Mouse (Mus musculus): ENCODE measurements around the gene Tal1. TPM values are rescaled to one million over a fixed set of nuclear protein-coding genes. Genes with fewer than 3 reads are reported as not detected.
A peak's percentile ranks its signal among the peaks of the same experiment; 100 is the strongest.

Tal1 gene
- polyA plus RNA-seq, 1 experiment from 2014 or later = 0.25 TPM

- Histone ChIP-seq H3K9ac (replicated peaks; ENCODE audit: low read depth, low read length) (no peak overlapping the region), H3K27ac (ENCODE audit: low read length) (no peak overlapping the region), H3K9me3 (ENCODE audit: control insufficient read depth, low read length) (no peaks in the 10 kb centered on the region), H3K4me1 (replicated peaks; ENCODE audit: control insufficient read depth, insufficient read depth, low read length) (peaks cover 13% of the 10 kb centered on the region), H3K27me3 (replicated peaks; ENCODE audit: control insufficient read depth, insufficient read depth, low read length) (peaks cover 55% of the 10 kb centered on the region), H3K4me2 (ENCODE audit: low read length) (0 out of 2 replicates have a peak overlapping the region, but pooled peaks have one; percentile 9), H3K4me3 (replicated peaks; ENCODE audit: low read length) (no peak overlapping the region), H3K36me3 (ENCODE audit: control insufficient read depth, insufficient read depth) (no peaks in the 10 kb centered on the region)
- WGBS = 1% methylated on average over 33 of the region's 36 CpGs
- no peak for ATAC-seq
These were observed 3.8 kb upstream of the Tal1 start for GRCm38 (mm10) chr4:115052343-115053005.

GRCm38 (mm10) chr4:115055044-115055443 is 1.2 kb upstream of the Tal1 start:
- H3K4me2 ChIP-seq (ENCODE audit: low read length) = no peak overlapping the region
- no peak overlapping the region for H3K4me3 ChIP-seq (replicated peaks; ENCODE audit: low read length)
- no peaks in the 10 kb centered on the region for H3K9me3 ChIP-seq (ENCODE audit: control insufficient read depth, low read length)
- no peak for ATAC-seq
- no peaks in the 10 kb centered on the region for H3K36me3 ChIP-seq (ENCODE audit: control insufficient read depth, insufficient read depth)
- H3K27ac ChIP-seq (ENCODE audit: low read length) = no peak overlapping the region
- H3K4me1 ChIP-seq (replicated peaks; ENCODE audit: control insufficient read depth, insufficient read depth, low read length) = peaks cover 15% of the 10 kb centered on the region
- H3K27me3 ChIP-seq (replicated peaks; ENCODE audit: control insufficient read depth, insufficient read depth, low read length) = peaks cover 59% of the 10 kb centered on the region
- WGBS = 4% methylated on average over 2 of the region's 2 CpGs
- H3K9ac ChIP-seq (replicated peaks; ENCODE audit: low read depth, low read length) = no peak overlapping the region

DNA sequence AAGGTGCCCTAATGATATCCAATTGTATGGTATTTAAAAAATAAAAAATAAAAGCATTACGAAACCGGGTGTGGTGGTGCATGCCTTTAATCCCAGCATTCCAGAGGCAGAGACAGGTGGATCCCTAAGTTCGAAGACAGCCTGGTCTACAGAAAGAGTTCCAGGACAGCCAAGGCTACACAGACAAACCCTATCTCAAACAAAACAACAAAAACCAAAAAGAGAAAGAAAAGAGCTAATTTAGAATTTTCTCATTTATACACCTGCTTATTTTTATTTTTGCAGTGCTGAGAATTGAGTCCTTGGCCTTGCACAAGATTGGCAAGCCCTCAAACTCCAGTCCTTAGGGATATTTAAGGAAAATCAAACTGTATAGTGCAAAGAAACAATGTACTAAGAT is 535 bp upstream of the Tal1 start:
- H3K4me2 ChIP-seq (ENCODE audit: low read length) = no peak overlapping the region
- H3K4me1 ChIP-seq (replicated peaks; ENCODE audit: control insufficient read depth, insufficient read depth, low read length) = peaks cover 15% of the 10 kb centered on the region
- H3K36me3 ChIP-seq (ENCODE audit: control insufficient read depth, insufficient read depth) = no peaks in the 10 kb centered on the region
- no peak for ATAC-seq
- 12% methylated on average over 3 of the region's 3 CpGs for WGBS
- no peak overlapping the region for H3K4me3 ChIP-seq (replicated peaks; ENCODE audit: low read length)
- no peak overlapping the region for H3K27ac ChIP-seq (ENCODE audit: low read length)
- peaks cover 61% of the 10 kb centered on the region for H3K27me3 ChIP-seq (replicated peaks; ENCODE audit: control insufficient read depth, insufficient read depth, low read length)
- H3K9ac ChIP-seq (replicated peaks; ENCODE audit: low read depth, low read length) = no peak overlapping the region
- no peaks in the 10 kb centered on the region for H3K9me3 ChIP-seq (ENCODE audit: control insufficient read depth, low read length)

GRCm38 (mm10) chr4:115056921-115057673 is 871 bp downstream of the Tal1 start:
- peaks cover 15% of the 10 kb centered on the region for H3K4me1 ChIP-seq (replicated peaks; ENCODE audit: control insufficient read depth, insufficient read depth, low read length)

DNA sequence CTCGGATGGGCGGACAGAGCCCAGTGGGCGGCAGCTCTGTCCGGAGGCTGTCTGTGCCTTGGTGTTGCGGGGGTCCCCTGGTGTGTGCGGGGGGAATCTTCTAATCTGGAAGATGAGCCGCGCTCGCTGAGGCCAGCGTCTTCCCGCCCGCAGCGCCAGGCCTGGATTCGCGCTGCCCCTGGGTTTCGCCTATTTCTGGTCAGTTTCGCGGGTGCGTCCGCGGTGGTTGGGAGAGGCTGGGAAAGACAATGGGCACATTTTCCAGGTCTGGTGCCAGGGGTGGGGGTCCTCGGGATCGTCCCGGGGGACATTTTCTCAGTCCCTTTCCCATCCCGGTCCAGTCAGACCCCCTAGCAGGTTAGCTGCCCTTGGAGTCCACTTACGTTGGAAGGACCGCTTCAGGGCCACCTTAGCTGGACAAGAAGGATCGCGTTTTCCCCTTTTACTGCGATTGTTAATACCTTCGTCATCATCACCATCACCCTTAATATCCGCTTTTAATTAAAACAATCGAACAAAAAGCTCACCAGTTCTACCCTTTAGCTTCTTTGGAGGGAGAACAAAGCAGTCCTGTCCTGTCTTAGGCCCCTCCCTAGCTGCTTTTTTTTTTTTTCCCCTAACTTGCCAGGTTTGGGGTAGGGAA is 1.6 kb downstream of the Tal1 start:
- 0 out of 2 replicates have a peak overlapping the region, but pooled peaks have one; percentile 10 for H3K9ac ChIP-seq (replicated peaks; ENCODE audit: low read depth, low read length)
- 1% methylated on average over 33 of the region's 33 CpGs for WGBS
- no peaks in the 10 kb centered on the region for H3K36me3 ChIP-seq (ENCODE audit: control insufficient read depth, insufficient read depth)
- H3K27ac ChIP-seq (ENCODE audit: low read length) = no peak overlapping the region
- ATAC-seq = peak; percentile 21; the same call in 1 of the 2 replicates
- peaks cover 63% of the 10 kb centered on the region for H3K27me3 ChIP-seq (replicated peaks; ENCODE audit: control insufficient read depth, insufficient read depth, low read length)
- H3K9me3 ChIP-seq (ENCODE audit: control insufficient read depth, low read length) = no peaks in the 10 kb centered on the region
- H3K4me1 ChIP-seq (replicated peaks; ENCODE audit: control insufficient read depth, insufficient read depth, low read length) = peaks cover 14% of the 10 kb centered on the region
- H3K4me2 ChIP-seq (ENCODE audit: low read length) = no peak overlapping the region
- peak overlapping the region; percentile 33 for H3K4me3 ChIP-seq (replicated peaks; ENCODE audit: low read length)

More at GRCm38 (mm10) chr4:115056921-115057673, 871 bp downstream of the Tal1 start:
- under 1% methylated on average over 48 of the region's 48 CpGs for WGBS
- H3K9me3 ChIP-seq (ENCODE audit: control insufficient read depth, low read length) = no peaks in the 10 kb centered on the region
- peak overlapping the region; percentile 33 for H3K4me3 ChIP-seq (replicated peaks; ENCODE audit: low read length)
- H3K27me3 ChIP-seq (replicated peaks; ENCODE audit: control insufficient read depth, insufficient read depth, low read length) = peaks cover 60% of the 10 kb centered on the region
- no peaks in the 10 kb centered on the region for H3K36me3 ChIP-seq (ENCODE audit: control insufficient read depth, insufficient read depth)
- peak overlapping the region; percentile 48 for H3K4me2 ChIP-seq (ENCODE audit: low read length)
- peak; percentile 48 for ATAC-seq
- peak overlapping the region; percentile 26; the same call in 1 of the 2 replicates for H3K9ac ChIP-seq (replicated peaks; ENCODE audit: low read depth, low read length)
- H3K27ac ChIP-seq (ENCODE audit: low read length) = no peak overlapping the region

DNA sequence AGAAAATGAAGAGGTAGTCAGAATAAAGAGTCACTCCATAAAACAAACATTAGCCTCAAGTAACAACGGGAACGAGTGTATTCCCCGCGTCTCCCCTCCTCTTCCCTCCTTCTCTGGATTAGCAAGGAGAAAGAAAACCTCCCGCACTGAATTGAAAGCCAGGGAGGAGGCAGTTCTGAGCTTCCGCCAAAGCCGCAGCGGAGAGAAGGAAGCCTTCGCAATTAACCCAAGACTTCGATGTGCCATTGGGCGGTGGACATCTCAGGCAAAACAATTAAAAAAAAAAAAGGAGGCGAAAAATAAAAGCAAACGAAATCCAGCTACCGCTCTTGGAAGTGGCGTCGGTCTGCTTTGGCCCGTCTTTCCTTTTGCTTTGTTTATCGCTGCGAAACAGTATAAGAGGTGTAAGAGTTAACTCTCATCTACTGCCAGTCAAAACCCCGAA is 2.1 kb downstream of the Tal1 start:
- no peak overlapping the region for H3K27ac ChIP-seq (ENCODE audit: low read length)
- no peaks in the 10 kb centered on the region for H3K9me3 ChIP-seq (ENCODE audit: control insufficient read depth, low read length)
- H3K4me1 ChIP-seq (replicated peaks; ENCODE audit: control insufficient read depth, insufficient read depth, low read length) = peaks cover 20% of the 10 kb centered on the region
- WGBS = 1% methylated on average over 20 of the region's 20 CpGs
- ATAC-seq = no peak
- no peak overlapping the region; the same call in 1 of the 2 replicates for H3K4me3 ChIP-seq (replicated peaks; ENCODE audit: low read length)
- no peaks in the 10 kb centered on the region for H3K36me3 ChIP-seq (ENCODE audit: control insufficient read depth, insufficient read depth)
- H3K4me2 ChIP-seq (ENCODE audit: low read length) = no peak overlapping the region
- H3K9ac ChIP-seq (replicated peaks; ENCODE audit: low read depth, low read length) = no peak overlapping the region
- peaks cover 66% of the 10 kb centered on the region for H3K27me3 ChIP-seq (replicated peaks; ENCODE audit: control insufficient read depth, insufficient read depth, low read length)

GRCm38 (mm10) chr4:115058871-115059590 is 2.8 kb downstream of the Tal1 start:
- H3K36me3 ChIP-seq (ENCODE audit: control insufficient read depth, insufficient read depth) = no peaks in the 10 kb centered on the region
- no peak overlapping the region for H3K4me2 ChIP-seq (ENCODE audit: low read length)
- under 1% methylated on average over 23 of the region's 23 CpGs for WGBS
- H3K9me3 ChIP-seq (ENCODE audit: control insufficient read depth, low read length) = no peaks in the 10 kb centered on the region
- no peak overlapping the region for H3K27ac ChIP-seq (ENCODE audit: low read length)
- no peak overlapping the region for H3K9ac ChIP-seq (replicated peaks; ENCODE audit: low read depth, low read length)
- peaks cover 67% of the 10 kb centered on the region for H3K27me3 ChIP-seq (replicated peaks; ENCODE audit: control insufficient read depth, insufficient read depth, low read length)
- peaks cover 25% of the 10 kb centered on the region for H3K4me1 ChIP-seq (replicated peaks; ENCODE audit: control insufficient read depth, insufficient read depth, low read length)
- ATAC-seq = no peak
- no peak overlapping the region for H3K4me3 ChIP-seq (replicated peaks; ENCODE audit: low read length)

- H3K9me3 ChIP-seq (ENCODE audit: control insufficient read depth, low read length) = no peaks in the 10 kb centered on the region
- ATAC-seq = no peak
- peaks cover 25% of the 10 kb centered on the region for H3K4me1 ChIP-seq (replicated peaks; ENCODE audit: control insufficient read depth, insufficient read depth, low read length)
- no peak overlapping the region for H3K4me2 ChIP-seq (ENCODE audit: low read length)
- no peak overlapping the region for H3K27ac ChIP-seq (ENCODE audit: low read length)
- peaks cover 68% of the 10 kb centered on the region for H3K27me3 ChIP-seq (replicated peaks; ENCODE audit: control insufficient read depth, insufficient read depth, low read length)
- H3K4me3 ChIP-seq (replicated peaks; ENCODE audit: low read length) = no peak overlapping the region
- H3K9ac ChIP-seq (replicated peaks; ENCODE audit: low read depth, low read length) = no peak overlapping the region
- WGBS = 7% methylated on average over 12 of the region's 12 CpGs
- H3K36me3 ChIP-seq (ENCODE audit: control insufficient read depth, insufficient read depth) = no peaks in the 10 kb centered on the region
These were observed 3.6 kb downstream of the Tal1 start for GRCm38 (mm10) chr4:115059871-115060270.

Measured in forebrain, embryonic 16.5 days (tissue).